Mouse (Mus musculus) bone marrow, adult 2 months (tissue): ENCODE results near the gene Robo4.

Source experiments
- CTCF ChIP-seq: fragments of 200-500 bp; IDR thresholded peaks from 2 replicates; pipeline ENCODE4 v1.5.1; 2011; ENCODE audit warnings: low read length, control low read depth; ENCODE audit not compliant: control insufficient read depth, insufficient read depth
- POLR2A ChIP-seq: fragments of 200-500 bp; IDR thresholded peaks from 2 replicates; pipeline ENCODE4 v1.6.1; 2011; ENCODE audit warnings: low read depth, mild to moderate bottlenecking, control low read depth, low read length, borderline replicate concordance; ENCODE audit not compliant: control insufficient read depth

GRCm38 (mm10) chr9:37354485-37354884 lies 47.2 kb upstream of the Robo4 start:
- TF ChIP-seq CTCF (no peak), POLR2A (no peak)
